Mouse (Mus musculus) MEL (cell line): Measurements from ENCODE around the gene Neo1.
A peak's percentile ranks its signal among the peaks of the same experiment; 100 is the strongest.
"Not testable (repeated sequence)": the region's sequence is repeated elsewhere in the genome, so short reads cannot be mapped to it uniquely, and the experiment has no call there.

Experiments used
- CTCF ChIP-seq, 3 experiments: IDR thresholded peaks in 2 of 3; conservative IDR thresholded peaks in 1 of 3; 2 replicates each; pipeline ENCODE4 v1.5.1; 2011 to 2012; ENCODE audit warnings: low read length in 3 of 3, low read depth in 2 of 3, mild to moderate bottlenecking in 2 of 3, improper control_type of control experiment in 1 of 3, inconsistent platforms in 1 of 3, mixed read lengths in 1 of 3, moderate library complexity in 1 of 3; ENCODE audit not compliant: control insufficient read depth in 1 of 3, insufficient read depth in 1 of 3, poor library complexity in 1 of 3, severe bottlenecking in 1 of 3
- KAT2A ChIP-seq: conservative IDR thresholded peaks from 2 replicates; pipeline ENCODE4 v1.6.1; 2012; ENCODE audit warnings: low read depth, low read length, improper control_type of control experiment, inconsistent platforms
- MAFK ChIP-seq: IDR thresholded peaks from 2 replicates; pipeline ENCODE4 v1.6.1; 2011; ENCODE audit warnings: low read depth, mild to moderate bottlenecking, low read length, improper control_type of control experiment, borderline replicate concordance
- TAL1 ChIP-seq: IDR thresholded peaks from 2 replicates; pipeline ENCODE4 v1.6.1; 2012; ENCODE audit warnings: mild to moderate bottlenecking, inconsistent platforms, low read length, moderate library complexity, mixed read lengths
- USF1 ChIP-seq: IDR thresholded peaks from 2 replicates; pipeline ENCODE4 v1.6.1; 2014; ENCODE audit warnings: low read depth, mild to moderate bottlenecking, inconsistent platforms, low read length, improper control_type of control experiment, moderate library complexity

GRCm38 (mm10) chr9:58971154-58971553, 65.1 kb downstream of the Neo1 start:
- TF ChIP-seq CTCF (IDR thresholded peaks at IDR 0.05 in 2 of 3, conservative IDR thresholded peaks at IDR 0.05 in 1 of 3; ENCODE audit: control insufficient read depth in 1 of 3, insufficient read depth in 1 of 3, low read depth in 2 of 3, low read length in 3 of 3, poor library complexity in 1 of 3, severe bottlenecking in 1 of 3), result peak in 2 of 3 experiments; percentile 18 to 23; a peak in 2 of 6 replicates
- TF ChIP-seq USF1, MAFK, TAL1, KAT2A: not testable (repeated sequence)
